Mouse (Mus musculus) retina, adult 2 months (tissue): ENCODE data around the gene 4931406C07Rik.

ENCODE experiments used
- DNase-seq: peaks from one replicate; pipeline ENCODE4 v3.0.0-alpha.2; 2012; ENCODE audit warnings: low read depth, low spot score

The 4931406C07Rik gene

DNA sequence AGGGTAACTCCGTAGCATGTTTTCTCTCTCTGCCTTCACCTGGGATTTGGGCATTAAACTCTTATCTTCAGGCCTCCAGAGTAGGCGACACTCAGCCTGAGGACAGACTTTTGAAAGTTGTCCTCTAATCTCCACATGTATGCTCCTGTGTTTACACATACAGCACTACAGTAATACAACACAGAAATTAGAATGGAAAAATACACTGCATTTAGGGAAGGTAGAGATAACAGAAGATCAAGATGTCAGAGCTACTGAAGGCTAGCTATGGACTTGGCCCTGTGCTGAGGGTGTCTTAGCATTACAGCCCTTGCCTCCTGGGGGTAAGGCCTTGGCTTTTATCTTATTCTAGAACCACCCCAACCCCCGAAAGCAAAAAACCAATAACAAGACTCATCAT is 17.8 kb downstream of the 4931406C07Rik start:
- no peak for DNase-seq

DNA sequence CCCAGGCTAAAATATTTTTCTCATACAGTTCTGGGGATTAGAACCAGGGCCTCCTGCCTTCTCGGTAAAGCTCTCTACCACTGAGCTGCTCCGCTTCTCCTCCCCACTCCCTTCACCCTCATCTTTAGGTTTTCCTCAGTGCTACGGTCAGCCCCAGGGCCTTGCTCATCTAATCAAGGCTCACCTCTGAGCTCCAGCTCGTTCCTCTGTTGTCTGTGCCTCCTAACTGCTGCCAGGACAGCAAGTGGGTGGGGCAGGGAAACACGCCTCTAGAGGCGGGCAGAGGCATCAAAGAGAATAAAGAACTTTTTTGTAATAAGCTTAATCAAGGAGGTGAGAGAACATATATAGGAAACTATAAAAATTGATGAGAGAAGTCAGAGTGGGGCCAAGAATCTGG is 18.4 kb downstream of the 4931406C07Rik start:
- DNase-seq = no peak

DNA sequence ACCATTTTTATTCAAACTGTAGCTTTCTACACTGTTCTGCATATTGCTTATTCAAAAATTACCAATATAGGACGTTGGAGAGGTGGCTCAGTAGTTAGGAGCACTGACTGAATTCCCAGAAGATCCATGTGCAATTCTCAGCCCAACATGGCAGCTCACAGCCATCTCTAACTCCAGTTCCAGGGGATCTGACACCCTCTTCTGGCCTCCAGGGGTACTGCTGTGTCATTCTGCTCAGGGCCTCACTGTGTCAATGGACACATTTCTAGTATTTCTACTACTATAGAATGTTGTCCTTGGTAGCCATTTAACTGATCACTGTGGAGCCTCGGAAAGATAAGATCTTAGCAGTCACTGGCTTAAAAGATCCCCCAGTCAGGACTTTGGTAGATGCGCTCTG is 20.8 kb downstream of the 4931406C07Rik start:
- no peak for DNase-seq

DNA sequence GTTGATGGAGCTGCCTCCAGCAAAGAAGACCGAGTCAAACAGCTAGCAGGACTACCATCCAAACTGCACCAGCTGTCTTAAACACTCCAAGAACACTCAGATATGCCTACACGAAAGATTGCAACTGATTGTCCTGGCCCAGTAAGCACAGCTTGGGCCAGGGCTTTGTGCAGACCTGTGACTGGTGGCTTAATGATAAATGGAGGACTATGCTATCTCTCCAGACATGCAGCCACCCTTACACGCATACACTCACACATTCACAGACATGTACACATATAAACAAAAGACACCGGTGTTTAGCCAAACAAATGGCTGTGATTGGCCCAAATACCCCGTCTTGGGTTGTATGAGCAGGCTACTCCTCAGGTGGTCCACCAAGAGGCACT is 25.8 kb downstream of the 4931406C07Rik start:
- DNase-seq = no peak

DNA sequence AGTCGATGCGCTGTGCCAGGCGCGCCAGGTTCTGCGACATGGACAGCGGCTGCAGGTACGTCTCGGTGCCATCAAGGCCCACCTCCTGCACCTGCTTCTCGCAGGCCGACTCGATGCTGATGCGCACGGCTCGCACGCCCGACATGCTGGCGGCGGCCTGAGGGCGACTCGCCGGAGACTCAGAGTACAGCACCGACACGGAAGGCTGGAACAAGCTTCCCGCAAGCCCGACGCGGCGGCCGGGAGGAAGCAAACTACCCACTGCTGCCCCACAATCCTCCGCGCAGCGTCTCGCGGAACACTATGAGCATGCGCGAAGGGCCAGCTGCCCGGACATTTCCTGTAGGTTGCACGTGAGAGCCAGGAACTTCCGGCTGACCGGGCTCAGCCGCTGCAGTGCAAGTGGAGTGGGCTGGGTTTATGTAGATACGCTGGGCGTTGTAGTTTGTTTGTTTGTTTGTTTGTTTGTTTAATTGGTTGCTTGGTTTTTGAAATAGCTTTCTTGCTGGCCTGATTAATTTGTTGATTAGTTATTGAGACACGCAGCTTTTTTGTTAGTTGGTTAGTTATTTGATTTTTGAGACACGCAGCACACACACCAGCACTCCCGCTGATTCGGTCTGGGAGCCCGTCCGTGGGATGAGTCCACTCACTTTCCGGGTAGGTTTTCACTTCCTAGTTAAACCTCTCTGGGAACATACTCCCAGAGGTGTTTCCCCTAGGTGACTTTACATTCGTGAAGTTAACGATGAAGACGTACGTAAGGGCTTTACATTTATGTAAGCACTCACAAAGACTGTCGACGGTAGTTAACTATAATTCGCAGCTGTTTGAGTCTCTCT is 26.4 kb downstream of the 4931406C07Rik start, which contains the start of gene Med17:
Med17 (minus strand) TSS at position 283 of the 842 bp plus-strand sequence.
- peak; percentile 89 for DNase-seq

DNA sequence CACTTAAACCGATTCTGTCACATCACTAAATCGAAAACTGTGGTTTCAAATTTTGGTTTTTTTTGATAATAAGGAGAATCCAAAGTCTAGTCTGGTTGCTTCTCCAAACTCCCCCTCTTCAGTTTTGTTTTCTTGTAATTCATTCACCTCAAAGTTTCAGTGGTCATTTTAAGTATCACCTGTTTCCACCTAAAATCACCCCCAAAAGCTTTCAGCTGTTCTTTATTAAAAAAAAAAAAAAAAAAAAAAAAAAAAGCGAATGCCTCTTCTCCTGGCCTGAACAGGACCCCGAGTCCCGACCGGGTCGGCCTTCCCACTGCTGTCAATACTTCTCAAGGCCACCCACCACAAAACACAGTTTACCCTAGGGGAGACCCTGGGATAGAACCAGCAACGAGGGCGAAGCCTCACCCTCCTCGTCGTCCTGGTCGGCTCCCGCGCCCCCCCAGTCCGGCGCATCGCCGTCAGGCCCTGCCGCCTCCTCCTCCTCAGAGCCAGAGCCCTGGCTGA is 27.1 kb downstream of the 4931406C07Rik start:
- no peak for DNase-seq

DNA sequence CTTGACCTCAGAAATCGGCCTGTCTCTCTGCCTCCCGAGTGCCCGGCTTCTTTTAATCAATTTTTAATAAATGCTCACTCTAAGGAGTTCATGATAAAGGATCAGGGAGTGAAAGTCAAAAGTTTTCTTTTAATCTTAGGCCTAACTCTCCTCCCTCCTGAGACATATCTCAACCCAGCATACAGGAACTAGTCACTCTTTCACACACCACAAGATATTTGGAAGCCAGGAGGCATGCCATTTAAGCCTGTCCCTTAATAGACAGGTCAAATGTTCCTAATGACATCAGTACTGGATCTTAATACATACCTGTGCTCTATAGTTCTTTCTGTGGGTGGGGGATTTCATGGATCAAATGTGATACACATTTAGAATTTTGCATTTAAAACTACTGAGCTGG is 27.9 kb downstream of the 4931406C07Rik start:
- no peak for DNase-seq

DNA sequence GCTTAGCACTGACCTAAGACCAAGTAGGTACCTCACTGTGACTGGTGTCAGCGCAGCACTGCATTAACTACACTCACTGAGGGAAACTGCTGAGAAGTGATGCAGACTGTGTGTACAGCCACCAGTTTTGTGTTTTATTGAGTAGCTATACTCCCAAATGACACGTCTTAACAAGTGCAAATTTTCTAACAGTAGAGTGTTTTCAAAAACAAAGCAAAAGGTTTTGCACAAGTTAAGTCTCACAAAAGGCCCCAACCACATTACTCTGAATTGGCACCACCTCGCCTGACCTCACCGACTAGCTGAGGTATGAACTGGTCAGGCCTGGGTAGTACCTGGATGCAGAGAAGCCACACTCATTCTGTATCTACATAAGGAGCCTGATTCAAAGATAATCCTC is 29.4 kb downstream of the 4931406C07Rik start:
- DNase-seq = no peak

DNA sequence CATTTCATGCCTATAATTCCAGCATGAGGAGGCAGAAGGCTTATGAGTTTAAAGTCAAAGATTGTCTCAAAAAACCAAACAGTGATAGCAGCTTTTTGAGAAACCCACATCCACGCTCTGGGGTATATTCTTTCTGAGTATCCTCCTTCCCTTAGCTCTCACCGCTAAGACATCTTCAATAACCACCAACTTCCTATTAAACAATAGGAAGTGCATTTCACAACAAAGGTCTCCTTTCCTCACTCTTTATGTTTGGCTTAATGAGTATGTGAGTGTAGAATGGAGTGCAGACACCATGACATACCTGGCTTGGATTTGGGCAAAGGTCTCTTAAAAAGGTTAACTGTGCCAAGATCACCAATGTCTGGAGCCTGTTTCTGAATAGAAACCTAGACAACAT is 32.3 kb downstream of the 4931406C07Rik start:
- no peak for DNase-seq

DNA sequence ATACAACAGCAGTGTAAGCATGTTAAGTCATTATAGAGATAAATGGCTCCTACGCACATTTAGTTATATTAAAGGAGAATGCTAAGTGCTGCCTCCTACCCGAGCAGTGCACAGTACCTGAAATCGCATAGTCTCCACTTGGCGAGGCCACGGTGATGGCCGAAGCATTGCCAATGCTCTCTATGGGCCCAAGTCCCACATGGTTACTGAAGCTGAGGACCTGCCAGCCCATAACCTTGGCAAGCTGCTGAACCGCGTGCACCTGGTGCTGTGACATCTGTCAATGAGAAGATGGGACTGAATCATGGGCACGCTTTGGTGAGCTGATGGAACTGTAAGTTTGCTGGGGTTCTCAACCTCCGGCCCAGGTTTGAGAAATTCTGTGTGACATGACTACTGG is 42.8 kb downstream of the 4931406C07Rik start:
- DNase-seq = no peak

DNA sequence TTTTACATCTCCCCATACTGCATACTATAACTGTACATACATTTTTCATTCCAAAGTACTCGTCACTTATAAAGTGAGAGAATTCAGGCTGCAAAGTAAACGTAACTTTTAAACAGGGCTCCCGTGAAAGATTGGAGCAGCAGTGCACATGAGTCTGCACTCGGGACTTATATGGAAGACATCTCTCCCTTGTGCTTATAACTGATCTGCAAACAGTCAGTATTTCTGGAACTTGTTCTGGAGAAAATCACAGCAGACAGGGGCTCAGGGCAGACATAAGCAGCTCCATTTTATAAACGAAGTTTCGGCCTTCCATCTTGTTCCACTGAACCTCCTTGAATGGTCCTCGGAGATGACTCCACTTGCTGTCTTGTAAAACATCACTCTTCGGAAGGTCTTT is 44.3 kb downstream of the 4931406C07Rik start:
- no peak for DNase-seq

DNA sequence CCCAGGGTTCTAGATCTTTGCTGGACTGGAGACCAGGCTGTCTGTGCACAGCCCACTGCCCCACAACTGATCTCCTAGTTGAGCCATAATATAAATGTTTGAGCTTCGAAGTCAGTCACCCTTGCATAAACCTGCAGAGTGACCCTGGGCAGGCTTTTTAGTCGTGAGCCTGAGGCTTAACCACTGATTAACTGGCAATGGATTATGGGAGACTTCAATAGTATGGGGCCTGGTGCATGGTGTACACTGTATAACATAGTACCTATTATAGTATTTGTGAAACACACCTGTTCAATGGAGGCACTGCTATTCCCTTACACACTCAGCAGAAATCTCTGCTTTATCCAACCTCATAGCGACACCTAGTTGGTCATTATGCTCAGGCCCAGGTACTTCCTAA is 50.0 kb downstream of the 4931406C07Rik start:
- DNase-seq = no peak

DNA sequence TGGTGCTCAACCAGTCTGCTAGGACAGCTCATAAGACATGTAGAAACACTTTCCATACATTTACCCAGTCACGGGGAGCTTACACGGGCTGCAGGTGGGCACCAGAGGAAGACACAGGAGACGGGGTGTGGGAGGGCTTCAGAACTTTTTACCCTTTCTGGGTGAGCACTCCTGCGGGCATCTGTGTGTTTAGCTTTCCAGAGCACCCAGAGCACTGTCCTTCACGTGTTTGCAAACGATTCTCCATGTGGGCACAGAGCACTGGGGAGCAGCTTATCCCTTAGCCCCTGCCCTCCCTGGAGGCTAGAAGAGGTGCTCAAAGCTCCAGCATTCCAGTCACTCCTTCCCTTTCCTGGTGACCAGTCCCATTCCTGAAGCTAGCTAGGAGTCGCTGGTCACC is 51.7 kb downstream of the 4931406C07Rik start:
- no peak for DNase-seq

DNA sequence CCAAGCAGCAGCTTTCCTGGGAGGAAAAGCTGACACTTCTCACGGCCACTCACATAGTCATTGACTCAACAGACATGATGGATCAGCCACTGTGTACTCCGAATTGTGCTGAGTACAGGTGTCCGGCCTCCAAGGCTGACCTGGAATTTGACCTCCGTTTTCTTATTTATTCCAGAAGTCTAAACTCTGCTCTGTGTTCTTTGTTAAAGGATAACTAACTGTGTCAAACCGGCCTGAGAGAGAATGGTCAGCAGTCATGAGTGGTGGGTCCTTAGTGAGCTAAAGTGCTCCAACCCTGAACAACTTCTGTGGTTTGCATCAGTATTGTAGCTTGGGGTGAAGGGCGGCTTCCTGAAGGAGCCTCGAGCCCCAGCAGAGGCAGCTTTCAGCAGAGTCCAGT is 54.1 kb downstream of the 4931406C07Rik start:
- no peak for DNase-seq

DNA sequence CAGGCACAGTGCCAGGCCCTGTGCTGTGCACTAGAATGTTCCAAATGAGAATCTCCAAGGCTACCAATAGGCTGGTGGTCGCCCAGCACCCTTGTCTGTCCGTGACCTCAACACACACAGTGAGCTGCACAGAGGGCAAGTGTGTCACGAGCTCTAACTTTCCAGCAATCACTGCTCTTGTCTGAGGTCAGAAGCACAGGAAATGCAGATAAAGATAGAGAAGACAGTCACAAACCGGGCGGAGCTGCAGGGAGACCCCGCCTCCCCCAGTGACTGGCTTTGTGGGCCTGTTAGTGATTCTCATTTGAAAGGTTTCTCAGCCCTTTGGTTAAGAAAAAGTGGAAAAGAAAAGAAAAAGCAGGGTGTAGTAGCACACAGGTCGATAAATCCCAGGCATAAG is 55.9 kb downstream of the 4931406C07Rik start:
- DNase-seq = no peak

DNA sequence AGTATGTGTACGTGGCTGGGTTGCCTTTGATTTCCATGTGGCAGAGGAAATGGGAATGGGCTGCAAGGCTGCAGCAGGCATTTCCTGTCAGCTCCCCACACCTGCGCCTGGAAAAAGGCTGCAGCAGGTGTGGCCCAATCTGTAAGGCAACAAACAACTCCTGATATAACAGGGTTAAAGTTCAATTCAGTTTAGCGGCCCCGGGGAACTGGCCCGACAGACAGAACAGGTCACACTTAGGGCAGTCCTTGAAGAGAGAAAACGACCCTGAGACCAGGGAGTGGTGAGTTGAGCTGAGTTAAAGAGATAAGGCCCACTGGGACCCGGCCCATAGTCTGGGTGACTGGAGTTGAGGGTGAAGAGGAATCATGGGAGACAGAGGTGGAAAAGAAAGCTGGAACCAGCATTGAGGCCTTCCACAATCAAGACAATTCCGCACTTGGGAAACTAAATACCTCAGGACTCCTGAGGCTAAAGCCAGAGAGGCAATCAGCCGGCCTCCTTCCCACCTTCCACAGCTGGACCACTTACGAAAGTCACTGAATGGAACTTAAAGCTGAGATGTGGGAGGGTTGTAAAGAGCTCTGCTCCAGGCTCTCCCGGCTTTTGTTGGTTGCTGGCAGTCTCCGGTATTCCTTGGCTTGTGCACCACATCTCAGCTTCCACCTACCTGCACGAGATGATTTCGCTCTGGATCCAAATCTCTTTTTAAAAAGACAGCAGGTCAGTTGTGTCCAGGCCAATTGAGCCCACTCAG is 60.8 kb downstream of the 4931406C07Rik start:
- no peak for DNase-seq

DNA sequence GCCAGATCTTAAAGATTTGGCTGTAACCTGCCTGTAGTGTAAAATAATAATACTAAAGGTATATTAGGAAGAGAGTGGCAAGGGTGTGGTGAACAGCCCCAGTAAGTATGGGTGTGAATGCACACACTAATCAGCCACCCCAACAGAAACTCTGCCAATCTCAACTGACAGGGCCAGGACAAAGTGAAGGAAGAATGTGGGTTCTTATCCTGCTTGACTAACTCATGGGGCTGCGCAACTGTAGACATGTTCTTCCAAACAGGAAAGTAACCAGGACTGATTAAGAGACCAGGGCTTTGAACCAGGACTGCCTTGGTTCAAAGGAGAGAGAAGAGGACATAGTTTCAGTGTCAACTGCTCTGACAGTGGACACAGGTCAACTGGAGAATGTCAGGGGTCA is 64.1 kb downstream of the 4931406C07Rik start:
- DNase-seq = no peak

DNA sequence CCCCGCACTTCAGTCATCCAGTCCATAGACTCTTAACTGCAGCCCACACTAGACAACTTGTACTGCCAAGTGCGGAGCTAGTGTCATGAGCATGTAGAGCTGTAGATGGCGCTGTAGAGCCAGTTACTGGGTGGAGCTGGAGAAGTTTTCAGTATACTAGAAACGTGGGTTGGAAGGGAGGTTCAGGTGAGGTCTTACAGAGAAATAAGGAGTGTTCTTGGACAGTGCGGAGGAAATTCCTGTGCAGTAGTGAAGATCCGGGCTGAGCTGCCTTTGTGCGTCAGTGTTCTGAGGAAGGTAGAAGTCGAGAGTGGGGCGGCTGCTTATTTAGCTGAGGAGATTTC is 64.7 kb downstream of the 4931406C07Rik start:
- no peak for DNase-seq

DNA sequence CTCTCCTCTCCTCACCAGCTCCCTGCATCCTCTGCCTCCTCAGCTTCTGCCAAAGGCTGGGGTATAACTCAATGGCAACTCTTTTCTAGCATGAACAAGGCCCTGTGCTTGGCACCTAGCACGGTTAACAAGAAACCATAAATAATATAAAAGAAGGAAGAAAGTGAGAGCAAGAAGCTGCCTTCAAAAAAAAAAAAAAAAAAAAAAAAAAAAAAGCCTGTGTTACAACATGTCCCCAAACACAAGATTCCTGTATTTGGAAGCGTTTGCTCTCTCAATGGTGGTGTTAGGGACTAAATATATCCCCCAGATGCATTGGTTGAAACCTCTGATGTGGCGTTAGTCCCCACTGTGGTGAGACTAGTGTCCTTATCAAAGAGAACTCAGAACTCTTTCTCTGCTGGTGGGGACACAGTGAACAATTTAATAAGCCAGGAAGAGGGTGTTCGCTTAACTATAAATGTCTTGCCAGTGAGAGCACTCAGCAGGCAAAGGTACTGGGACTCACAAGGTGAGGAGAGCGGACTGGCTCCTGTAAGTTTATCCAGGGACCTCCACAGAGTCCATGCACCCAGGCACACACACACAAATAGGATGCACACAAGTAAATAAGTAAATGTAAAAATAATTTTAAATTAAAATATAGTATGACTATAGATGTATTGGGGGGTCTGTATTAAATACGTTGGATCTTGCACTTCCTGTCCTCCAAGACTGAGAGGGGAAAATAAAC is 65.2 kb downstream of the 4931406C07Rik start:
- DNase-seq = no peak

DNA sequence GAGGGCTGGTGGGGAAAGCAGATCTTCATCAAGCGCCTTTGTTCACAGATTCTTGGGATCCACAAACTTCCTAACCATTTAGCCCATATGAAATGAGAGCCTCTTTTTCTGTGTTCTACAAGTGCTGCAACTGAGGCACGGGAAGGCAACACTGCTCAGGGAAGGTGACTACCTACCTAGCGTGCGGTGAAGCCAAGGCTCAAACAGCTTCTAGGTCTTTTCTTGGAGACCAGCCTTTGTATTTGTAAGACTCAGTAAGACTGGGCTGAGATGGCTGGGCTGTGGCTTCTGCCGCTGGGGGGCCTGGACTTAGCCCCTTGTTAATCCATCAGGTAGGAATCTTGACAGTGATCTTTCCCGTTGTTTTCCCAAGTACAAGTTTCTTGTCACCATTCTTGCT is 66.2 kb downstream of the 4931406C07Rik start:
- DNase-seq = no peak

DNA sequence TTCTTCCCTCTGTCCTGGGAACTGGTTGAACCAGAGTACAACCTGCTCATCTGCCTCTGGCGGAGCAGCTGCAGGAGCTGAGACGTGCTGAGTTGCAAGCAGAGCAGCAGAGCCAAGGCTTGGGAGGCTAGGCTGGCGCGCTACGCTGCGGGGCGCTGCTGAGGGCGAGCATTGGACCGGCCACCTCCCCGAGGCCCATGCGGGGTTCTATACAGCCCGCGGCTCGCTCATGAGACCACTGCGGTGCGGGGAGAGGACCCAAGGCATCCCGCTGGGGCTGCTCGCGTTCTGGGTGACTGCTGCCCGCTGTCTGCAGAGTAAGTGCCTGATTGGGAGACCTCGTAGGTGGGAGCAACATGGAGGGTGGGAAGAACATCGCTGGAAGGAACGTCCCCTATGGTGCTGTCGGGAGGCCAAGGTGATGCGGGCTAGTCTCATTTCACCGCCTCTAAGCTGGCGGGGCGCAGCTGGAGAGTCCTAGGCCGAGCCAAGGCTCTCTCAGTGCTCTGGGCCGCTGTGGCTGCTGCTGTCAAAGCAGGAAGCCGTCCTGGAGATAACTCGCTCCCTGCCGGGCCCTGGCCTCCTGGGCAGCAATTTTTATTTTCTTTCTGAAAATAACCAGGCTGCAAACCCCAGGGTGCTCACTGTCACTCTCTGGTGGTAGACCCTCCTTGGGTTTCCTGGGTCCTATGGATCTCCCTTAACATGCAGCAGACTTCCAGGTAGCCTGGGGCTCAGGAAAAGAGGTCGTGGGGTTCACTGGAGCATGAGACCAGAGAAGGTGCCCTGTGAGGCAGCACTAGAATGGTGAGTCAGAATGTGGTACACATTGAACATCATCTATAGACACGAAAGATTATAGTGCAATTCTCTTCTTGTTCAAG is 67.0 kb downstream of the 4931406C07Rik start, which contains the start of gene Vstm5:
Vstm5 (plus strand) TSS at position 4 of the 884 bp plus-strand sequence.
- no peak for DNase-seq
